Mouse (Mus musculus) lung, postnatal 4 days (tissue): ENCODE results near the gene Trh.

ENCODE experiments used
- DNase-seq, 2 experiments: peaks; one replicate each; pipeline ENCODE4 v3.0.0; 2021

Trh gene

GRCm38 (mm10) chr6:92222021-92222420, 22.4 kb downstream of the Trh start:
- no peak for DNase-seq

- no peak for DNase-seq
Measured at GRCm38 (mm10) chr6:92221604-92222003, 22.8 kb downstream of the Trh start.

GRCm38 (mm10) chr6:92219445-92219844, 25.0 kb downstream of the Trh start:
- peak in 1 of 2 experiments; percentile 38 for DNase-seq

- peak; percentile 94 to 95 for DNase-seq
Measured at GRCm38 (mm10) chr6:92214773-92215449, 29.5 kb downstream of the Trh start, which contains the start of gene Rbsn. Rbsn (minus strand) TSS chr6:92214925.

DNA sequence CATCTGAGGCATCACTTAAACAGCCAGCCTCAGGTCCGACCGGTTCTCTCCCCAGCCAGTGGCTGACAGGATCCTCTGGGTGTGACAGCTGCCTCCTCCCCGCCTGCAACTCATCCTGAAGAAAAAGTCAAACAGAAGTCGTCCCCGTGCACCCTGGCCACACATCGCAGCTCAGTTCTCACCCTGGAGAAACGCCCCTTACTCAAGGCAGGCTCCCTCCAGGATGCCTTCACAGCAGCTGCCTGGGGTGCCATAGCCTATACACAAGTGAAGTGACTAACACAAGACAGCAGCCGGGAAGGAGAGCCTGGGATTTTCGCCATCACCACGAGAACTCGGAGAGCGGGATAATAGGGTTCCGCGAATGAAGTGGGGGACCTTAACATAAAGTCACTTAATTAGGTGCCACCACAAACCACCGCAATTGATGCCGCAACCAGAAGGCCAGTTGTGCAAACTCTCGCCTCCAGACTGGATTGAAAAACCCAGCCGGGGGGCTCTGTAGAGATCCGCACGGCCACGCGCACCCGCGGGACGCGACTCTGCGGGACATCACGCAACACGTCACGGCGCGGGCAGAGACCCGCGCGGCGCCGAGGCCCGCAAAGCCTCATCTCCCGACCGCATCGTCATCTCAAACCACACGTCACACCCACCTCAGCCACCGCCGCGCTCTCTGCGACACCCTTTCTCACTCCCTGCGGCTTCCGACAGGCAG, 30.2 kb downstream of the Trh start:
- no peak for DNase-seq

DNA sequence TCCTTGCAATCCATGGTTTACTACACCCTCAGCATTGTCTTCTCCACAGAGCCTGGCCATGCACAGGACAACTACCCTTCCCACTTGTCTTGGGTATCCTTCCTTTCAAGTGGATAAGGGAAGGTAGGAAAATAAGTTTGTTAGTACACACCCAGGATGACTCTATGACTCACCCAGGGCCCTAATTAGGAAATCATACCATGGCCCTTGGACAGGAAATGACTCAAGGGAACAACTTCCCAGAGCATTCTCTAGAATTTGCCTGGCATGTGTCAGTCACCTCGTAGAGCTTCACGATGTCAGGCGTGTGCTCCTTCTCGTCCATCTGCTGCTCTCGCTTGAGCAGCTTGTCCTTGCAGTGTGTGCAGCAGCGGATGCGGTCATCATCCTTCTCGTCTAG, 45.0 kb downstream of the Trh start:
- DNase-seq, result no peak
